ENCODE assay signal across 11 mouse cellular contexts in the genomic region with DNA sequence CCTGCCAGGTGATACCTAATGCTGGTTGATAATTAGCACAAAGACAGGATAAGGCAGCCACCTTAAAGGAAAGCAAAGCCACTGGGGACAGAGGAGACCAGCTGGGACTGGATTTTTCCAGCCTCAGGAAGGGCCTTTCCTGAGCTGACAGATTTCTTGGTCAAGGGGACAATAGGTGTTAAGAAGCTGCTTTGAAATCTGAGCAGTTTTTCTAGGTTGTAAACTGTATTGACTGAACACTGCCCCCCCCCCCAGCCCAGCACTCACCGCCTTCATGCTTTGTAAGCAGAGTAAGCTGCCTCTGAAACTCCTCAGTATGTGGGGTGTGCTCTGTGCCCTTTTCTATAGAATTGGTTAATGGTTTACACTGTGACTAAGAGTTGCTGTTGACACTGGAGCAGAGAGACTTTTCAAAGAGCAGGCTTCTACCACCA. TPM values are rescaled to one million over a fixed set of nuclear protein-coding genes. Genes with fewer than 3 reads are reported as not detected.
DNase-seq lines count a peak whose midpoint lies in the region; ATAC-seq and TF ChIP-seq lines count a peak whose summit lies in the region.
"Had no signal": no experiment of that assay in that cellular context is flagged by ENCODE, and none has a peak within 500 bp of the region (broad histone marks: within the 10 kb centered on the region; RNA-seq: fewer than 3 reads in every experiment).

No protein-coding gene starts in this region.

- 0 out of 2 replicates have a peak, but pooled peaks cover 3% of the 10 kb centered on the region for H3K4me1 ChIP-seq in lung, postnatal 0 days (ENCODE audit: insufficient read depth, low read depth, low read length)
- no peaks in the 10 kb centered on the region for H3K4me1 ChIP-seq in embryonic facial prominence, embryonic 13.5 days
- peaks cover 29% of the 10 kb centered on the region; the same call in 1 of the 2 replicates for H3K4me1 ChIP-seq in small intestine, adult 2 months (ENCODE audit: control insufficient read depth, insufficient read depth, insufficient read length, low read length)
- H3K4me1 ChIP-seq: embryonic facial prominence, embryonic 12.5 days had no signal

- no peak overlapping the region for H3K4me2 ChIP-seq in lung, postnatal 0 days (replicated peaks; ENCODE audit: low read depth, low read length)
- H3K4me2 ChIP-seq in embryonic facial prominence, embryonic 13.5 days, result no peak overlapping the region
- H3K4me2 ChIP-seq: embryonic facial prominence, embryonic 12.5 days had no signal

- H3K27ac ChIP-seq in lung, postnatal 0 days (ENCODE audit: low read length), result peak overlapping the region; percentile 75
- H3K27ac ChIP-seq in embryonic facial prominence, embryonic 13.5 days, result no peak overlapping the region
- H3K27ac ChIP-seq in small intestine, adult 2 months (ENCODE audit: insufficient read depth, low read depth, low read length), result peak overlapping the region; percentile 95
- H3K27ac ChIP-seq: embryonic facial prominence, embryonic 12.5 days had no signal

- peak; percentile 88 for DNase-seq in lung, postnatal 0 days (ENCODE audit: low spot score)
- DNase-seq in lung, postnatal 14 days, result no peak
- DNase-seq in kidney, postnatal 14 days, result peak; percentile 54
- no peak for DNase-seq in spleen, postnatal 14 days (ENCODE audit: low spot score in 2 of 2)
- DNase-seq in adrenal gland, postnatal 36 days, result no peak
- no peak for DNase-seq in MN1 (ENCODE audit: low spot score)

- no peak for TF ChIP-seq CTCF in lung, postnatal 0 days (IDR thresholded peaks at IDR 0.05)
- TF ChIP-seq CTCF in small intestine, adult 2 months (IDR thresholded peaks at IDR 0.05; ENCODE audit: extremely low read depth, insufficient read length, insufficient replicate concordance, low read depth, low read length), result no peak

- H3K27me3 ChIP-seq in lung, postnatal 0 days (replicated peaks; ENCODE audit: insufficient read depth, low read length), result no peaks in the 10 kb centered on the region
- no peaks in the 10 kb centered on the region for H3K27me3 ChIP-seq in embryonic facial prominence, embryonic 13.5 days
- no peaks in the 10 kb centered on the region for H3K27me3 ChIP-seq in small intestine, adult 2 months (ENCODE audit: control insufficient read depth, insufficient read depth, low read length)
- H3K27me3 ChIP-seq: embryonic facial prominence, embryonic 12.5 days had no signal

- TF ChIP-seq POLR2A in small intestine, adult 2 months (IDR thresholded peaks at IDR 0.05; ENCODE audit: low read depth, low read length), result no peak

- H3K4me3 ChIP-seq in lung, postnatal 0 days (ENCODE audit: low read depth, low read length), result no peak overlapping the region
- no peak overlapping the region for H3K4me3 ChIP-seq in embryonic facial prominence, embryonic 13.5 days
- no peak overlapping the region for H3K4me3 ChIP-seq in small intestine, adult 2 months (ENCODE audit: low read depth, low read length)
- H3K4me3 ChIP-seq: embryonic facial prominence, embryonic 12.5 days had no signal

- no peaks in the 10 kb centered on the region for H3K9me3 ChIP-seq in lung, postnatal 0 days (ENCODE audit: low read length)
- H3K9me3 ChIP-seq in embryonic facial prominence, embryonic 13.5 days, result no peaks in the 10 kb centered on the region
- H3K9me3 ChIP-seq: embryonic facial prominence, embryonic 12.5 days had no signal

- H3K9ac ChIP-seq in lung, postnatal 0 days (replicated peaks; ENCODE audit: low read depth), result no peak overlapping the region
- H3K9ac ChIP-seq in embryonic facial prominence, embryonic 13.5 days, result no peak overlapping the region
- H3K9ac ChIP-seq: embryonic facial prominence, embryonic 12.5 days had no signal

- TF ChIP-seq EP300 in lung, postnatal 0 days (IDR thresholded peaks at IDR 0.05), result peak; percentile 86

- peak; percentile 87 for ATAC-seq in lung, postnatal 0 days
- 0 out of 2 replicates have a peak, but pooled peaks have one; percentile 52 for ATAC-seq in embryonic facial prominence, embryonic 13.5 days (ENCODE audit: insufficient number of reproducible peaks, insufficient read depth, low FRiP score, low TSS enrichment, low read depth)
- ATAC-seq: inflammation-experienced regulatory T-cells, adult 6 months had no signal

- H3K36me3 ChIP-seq in lung, postnatal 0 days (ENCODE audit: insufficient read depth, low read length), result no peaks in the 10 kb centered on the region
- H3K36me3 ChIP-seq in embryonic facial prominence, embryonic 13.5 days, result no peaks in the 10 kb centered on the region
- H3K36me3 ChIP-seq in small intestine, adult 2 months (ENCODE audit: control insufficient read depth, insufficient read depth, low read length), result no peaks in the 10 kb centered on the region
- H3K36me3 ChIP-seq: embryonic facial prominence, embryonic 12.5 days had no signal

- 27% methylated on average over 1 of the region's 1 CpGs for WGBS in lung, postnatal 0 days
- WGBS in embryonic facial prominence, embryonic 13.5 days, result 21% methylated on average over 1 of the region's 1 CpGs
- 24% methylated on average over 1 of the region's 1 CpGs for WGBS in small intestine, adult 2 months

RNA-seq across cellular contexts. Expression of gene Tmprss2, which starts 48.2 kb away (rescaled TPM):
- 46.9 and 54.2 TPM in 2 replicates for polyA plus RNA-seq in lung, postnatal 0 days (2015; fragmentation: Nextera tagmentation; extraction: Ambion mirVana)
- polyA plus RNA-seq in embryonic facial prominence, embryonic 13.5 days (2015; fragmentation: Nextera tagmentation; extraction: Ambion mirVana), result 0.86 and 0.95 TPM in 2 replicates
- 39.8 and 71.1 TPM in 2 replicates for polyA plus RNA-seq in small intestine, adult 2 months (2012; rRNA removed)
- total RNA-seq in adrenal gland, postnatal 36 days (2021), result not detected
- total RNA-seq: CH12.LX had no signal

Comparison
In these comparisons a context has a peak if more than half of its experiments do, and no peak if none do; other contexts are left out.
1. DNase-seq: peak in lung, postnatal 0 days (single experiment) and kidney, postnatal 14 days (single experiment); none in lung, postnatal 14 days (single experiment), spleen, postnatal 14 days (0 of 2), adrenal gland, postnatal 36 days (0 of 2) and MN1 (single experiment).
2. RNA of gene Tmprss2, which starts 48.2 kb away (polyA plus RNA-seq): 46.9 to 54.2 TPM in lung, postnatal 0 days and 39.8 to 71.1 TPM in small intestine, adult 2 months; 0.86 to 0.95 TPM in embryonic facial prominence, embryonic 13.5 days; every median in the first group is over 10 times any median in the second.